Mouse (Mus musculus): ENCODE measurements around the gene Atp6v1d.

The Atp6v1d gene

GRCm38 (mm10) chr12:78794236-78794635 is 67.2 kb downstream of the Atp6v1d start:
- no peak for DNase-seq (ENCODE audit: low spot score in 2 of 2)

GRCm38 (mm10) chr12:78790791-78791190 is 70.6 kb downstream of the Atp6v1d start:
- DNase-seq (ENCODE audit: low spot score in 2 of 2): no peak
